Mouse (Mus musculus): ENCODE data around the gene Chrm4. TPM values are rescaled to one million over a fixed set of nuclear protein-coding genes. Genes with fewer than 3 reads are reported as not detected.

Chrm4 gene
- polyA plus RNA-seq, 1 experiment from 2014 or later, result not detected

DNA sequence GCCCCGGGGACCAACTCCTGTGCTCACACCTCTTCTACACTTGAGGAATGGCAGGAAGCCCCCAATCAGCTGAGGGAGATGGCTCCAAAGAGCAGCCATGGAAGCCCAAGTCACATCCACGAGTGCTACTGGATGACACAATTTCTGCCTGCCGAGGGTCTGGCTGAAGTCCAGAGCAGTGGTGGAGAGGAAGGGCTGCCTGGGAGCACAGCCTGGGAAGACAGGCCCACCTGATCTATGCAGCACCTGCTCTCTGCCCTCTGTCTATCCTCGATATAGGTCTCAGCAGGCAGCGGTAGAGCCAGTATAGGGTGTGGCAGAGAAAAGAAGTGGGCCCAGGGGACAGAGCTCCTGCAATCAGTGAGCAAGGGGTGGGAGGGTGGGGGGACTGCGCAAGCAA, 19.8 kb downstream of the Chrm4 start:
- no peaks in the 10 kb centered on the region for H3K9me3 ChIP-seq (ENCODE audit: control insufficient read depth, low read length)
- peaks cover 37% of the 10 kb centered on the region for H3K4me1 ChIP-seq (ENCODE audit: control insufficient read depth, insufficient read depth, low read length)
- H3K9ac ChIP-seq (ENCODE audit: low read depth, low read length), result no peak overlapping the region
- WGBS, result 68% methylated on average over 6 of the region's 6 CpGs
- no peaks in the 10 kb centered on the region for H3K27me3 ChIP-seq (ENCODE audit: control insufficient read depth, insufficient read depth, low read length)
- no peak for ATAC-seq (ENCODE audit: low FRiP score, low TSS enrichment)
- no peak overlapping the region for H3K27ac ChIP-seq (ENCODE audit: low read depth, low read length)
- peaks cover 9% of the 10 kb centered on the region; the same call in 1 of the 2 replicates for H3K36me3 ChIP-seq (ENCODE audit: control insufficient read depth, insufficient read depth, low read length)
- H3K4me2 ChIP-seq (replicated peaks; ENCODE audit: low read depth, low read length), result no peak overlapping the region
- H3K4me3 ChIP-seq (ENCODE audit: low read length), result no peak overlapping the region

DNA sequence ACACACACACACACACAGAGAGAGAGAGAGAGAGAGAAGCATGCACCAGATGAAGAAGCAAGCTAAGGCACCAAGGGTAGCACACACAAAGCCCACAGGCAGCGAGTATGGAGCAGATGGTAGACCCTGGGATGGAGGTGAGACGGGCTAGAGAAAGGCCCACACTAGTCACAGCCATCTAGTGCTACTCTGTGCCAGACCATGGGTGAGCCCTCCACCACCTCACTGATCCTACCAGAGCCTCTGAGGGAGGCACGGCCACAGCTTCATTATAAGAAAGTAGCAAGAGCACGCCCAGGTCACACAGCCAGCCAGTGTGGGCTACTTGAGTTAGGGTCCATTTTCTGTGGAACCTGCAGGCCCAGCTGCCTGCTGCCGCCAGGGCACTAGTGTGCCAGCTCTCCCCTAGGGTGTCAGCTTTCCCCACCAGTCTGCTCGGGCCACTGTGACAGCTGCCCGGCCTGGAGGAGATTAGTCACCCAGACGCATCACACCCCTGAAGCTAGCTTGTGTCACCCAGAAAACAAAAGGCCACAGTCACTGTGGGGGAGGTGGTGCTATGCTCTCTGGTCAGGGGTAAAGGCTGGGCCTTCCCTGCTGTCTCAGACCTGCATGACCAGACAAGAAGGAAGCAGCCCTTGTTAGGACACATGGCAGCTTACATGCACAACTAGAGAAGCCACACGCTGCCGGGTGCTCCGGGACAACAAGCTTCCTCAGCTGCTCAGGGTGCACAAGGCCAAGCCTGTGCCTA, 20.5 kb downstream of the Chrm4 start:
- 51% methylated on average over 11 of the region's 11 CpGs for WGBS
- 0 out of 2 replicates have a peak overlapping the region, but pooled peaks have one; percentile 8 for H3K9ac ChIP-seq (ENCODE audit: low read depth, low read length)
- H3K36me3 ChIP-seq (ENCODE audit: control insufficient read depth, insufficient read depth, low read length), result 0 out of 2 replicates have a peak, but pooled peaks cover 8% of the 10 kb centered on the region
- H3K9me3 ChIP-seq (ENCODE audit: control insufficient read depth, low read length), result no peaks in the 10 kb centered on the region
- H3K27ac ChIP-seq (ENCODE audit: low read depth, low read length), result peak overlapping the region; percentile 13; the same call in 1 of the 2 replicates
- H3K27me3 ChIP-seq (ENCODE audit: control insufficient read depth, insufficient read depth, low read length), result no peaks in the 10 kb centered on the region
- H3K4me2 ChIP-seq (replicated peaks; ENCODE audit: low read depth, low read length), result no peak overlapping the region
- ATAC-seq (ENCODE audit: low FRiP score, low TSS enrichment), result 0 out of 2 replicates have a peak, but pooled peaks have one; percentile 14
- peaks cover 37% of the 10 kb centered on the region for H3K4me1 ChIP-seq (ENCODE audit: control insufficient read depth, insufficient read depth, low read length)
- no peak overlapping the region for H3K4me3 ChIP-seq (ENCODE audit: low read length)

DNA sequence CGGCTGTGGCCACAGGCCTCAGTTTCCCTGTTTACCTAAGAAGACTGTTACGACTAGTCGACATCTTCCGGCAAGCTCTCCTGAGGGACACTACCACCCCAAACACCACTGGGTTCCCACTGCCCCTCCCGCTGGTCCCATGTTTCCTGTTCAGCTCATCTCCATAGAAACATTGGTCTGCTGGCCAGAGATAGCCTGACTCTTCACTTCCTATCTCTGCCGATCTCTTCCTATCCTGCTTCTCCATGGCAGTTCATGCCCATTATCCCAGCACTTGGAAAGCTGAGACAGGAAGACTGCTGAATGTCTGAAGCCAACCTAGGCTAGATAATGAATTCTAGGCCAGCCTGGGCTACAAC, 21.1 kb downstream of the Chrm4 start:
- H3K4me1 ChIP-seq (ENCODE audit: control insufficient read depth, insufficient read depth, low read length), result peaks cover 37% of the 10 kb centered on the region
- no peak overlapping the region; the same call in 1 of the 2 replicates for H3K27ac ChIP-seq (ENCODE audit: low read depth, low read length)
- no peak for ATAC-seq (ENCODE audit: low FRiP score, low TSS enrichment)
- WGBS, result 68% methylated on average over 6 of the region's 6 CpGs
- no peak overlapping the region for H3K4me3 ChIP-seq (ENCODE audit: low read length)
- no peak overlapping the region for H3K9ac ChIP-seq (ENCODE audit: low read depth, low read length)
- no peaks in the 10 kb centered on the region for H3K9me3 ChIP-seq (ENCODE audit: control insufficient read depth, low read length)
- H3K27me3 ChIP-seq (ENCODE audit: control insufficient read depth, insufficient read depth, low read length), result no peaks in the 10 kb centered on the region
- 0 out of 2 replicates have a peak, but pooled peaks cover 8% of the 10 kb centered on the region for H3K36me3 ChIP-seq (ENCODE audit: control insufficient read depth, insufficient read depth, low read length)
- H3K4me2 ChIP-seq (replicated peaks; ENCODE audit: low read depth, low read length), result no peak overlapping the region

DNA sequence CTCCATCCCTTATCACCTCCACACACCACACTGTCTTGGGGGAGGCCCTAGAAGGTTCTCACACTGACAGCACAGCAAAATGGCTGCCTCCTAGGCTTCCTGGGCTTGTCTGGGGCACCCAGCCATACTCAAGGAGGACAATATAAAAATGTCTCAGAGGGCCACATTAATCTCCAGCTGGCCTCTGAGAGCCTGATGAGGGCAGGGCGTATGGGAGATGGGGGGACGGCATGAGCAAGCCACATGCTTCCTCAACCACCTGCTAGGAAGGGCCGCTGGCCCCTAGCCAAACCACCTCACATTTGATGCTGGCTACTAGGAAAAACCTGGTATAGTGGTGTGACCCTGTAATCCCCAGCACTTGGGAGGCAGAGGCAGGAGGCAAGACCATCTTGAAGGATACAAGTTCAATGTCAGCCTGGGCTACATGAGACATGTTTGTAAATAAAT, 21.8 kb downstream of the Chrm4 start:
- H3K4me1 ChIP-seq (ENCODE audit: control insufficient read depth, insufficient read depth, low read length), result peaks cover 42% of the 10 kb centered on the region
- no peak overlapping the region for H3K4me3 ChIP-seq (ENCODE audit: low read length)
- no peak overlapping the region for H3K4me2 ChIP-seq (replicated peaks; ENCODE audit: low read depth, low read length)
- H3K27ac ChIP-seq (ENCODE audit: low read depth, low read length), result no peak overlapping the region; the same call in 1 of the 2 replicates
- 67% methylated on average over 3 of the region's 3 CpGs for WGBS
- 0 out of 2 replicates have a peak, but pooled peaks cover 2% of the 10 kb centered on the region for H3K36me3 ChIP-seq (ENCODE audit: control insufficient read depth, insufficient read depth, low read length)
- no peak for ATAC-seq (ENCODE audit: low FRiP score, low TSS enrichment)
- no peak overlapping the region for H3K9ac ChIP-seq (ENCODE audit: low read depth, low read length)
- no peaks in the 10 kb centered on the region for H3K27me3 ChIP-seq (ENCODE audit: control insufficient read depth, insufficient read depth, low read length)
- no peaks in the 10 kb centered on the region for H3K9me3 ChIP-seq (ENCODE audit: control insufficient read depth, low read length)

DNA sequence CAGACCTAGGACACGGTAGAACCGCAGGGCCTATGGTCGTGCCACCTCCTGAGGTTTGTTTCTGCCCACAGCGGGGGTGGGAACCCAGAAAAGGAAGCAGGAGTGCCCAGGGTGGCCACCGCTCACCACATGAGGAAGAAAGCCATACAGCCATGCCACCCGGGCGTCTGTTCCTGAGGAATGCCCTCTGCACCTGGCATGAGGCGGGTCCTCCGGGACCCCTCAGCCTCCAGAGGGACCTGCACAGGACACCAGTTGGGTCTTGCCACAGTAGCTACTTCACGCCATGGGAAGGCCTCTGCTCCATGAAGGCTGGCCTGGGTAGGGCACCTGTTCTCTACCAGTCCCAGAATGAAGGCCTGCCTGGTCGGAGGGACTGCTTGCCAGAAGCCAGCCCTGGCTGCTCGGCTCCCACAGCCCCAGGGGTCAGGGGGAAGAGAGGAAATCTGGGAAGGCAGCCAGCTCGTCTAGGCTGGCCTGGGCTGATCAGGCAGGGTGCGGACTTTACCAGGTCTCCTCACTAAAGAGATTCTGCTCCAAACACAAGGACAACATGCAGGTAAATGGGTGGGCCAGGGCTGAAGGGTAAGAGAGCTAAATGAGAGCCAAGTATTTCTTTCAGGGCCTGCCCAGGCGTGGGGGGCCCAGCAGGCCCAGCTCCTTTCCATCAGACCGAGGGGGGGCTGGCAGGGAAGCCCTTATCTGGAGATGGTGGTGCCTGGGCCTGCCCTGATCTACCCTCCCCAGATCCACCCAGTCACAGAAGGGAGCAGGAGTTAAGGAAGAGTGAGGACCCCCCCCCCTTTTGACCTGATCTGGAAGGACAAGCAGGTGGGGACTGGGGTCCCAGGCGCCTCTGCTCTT, 22.6 kb downstream of the Chrm4 start:
- WGBS, result 64% methylated on average over 17 of the region's 17 CpGs

DNA sequence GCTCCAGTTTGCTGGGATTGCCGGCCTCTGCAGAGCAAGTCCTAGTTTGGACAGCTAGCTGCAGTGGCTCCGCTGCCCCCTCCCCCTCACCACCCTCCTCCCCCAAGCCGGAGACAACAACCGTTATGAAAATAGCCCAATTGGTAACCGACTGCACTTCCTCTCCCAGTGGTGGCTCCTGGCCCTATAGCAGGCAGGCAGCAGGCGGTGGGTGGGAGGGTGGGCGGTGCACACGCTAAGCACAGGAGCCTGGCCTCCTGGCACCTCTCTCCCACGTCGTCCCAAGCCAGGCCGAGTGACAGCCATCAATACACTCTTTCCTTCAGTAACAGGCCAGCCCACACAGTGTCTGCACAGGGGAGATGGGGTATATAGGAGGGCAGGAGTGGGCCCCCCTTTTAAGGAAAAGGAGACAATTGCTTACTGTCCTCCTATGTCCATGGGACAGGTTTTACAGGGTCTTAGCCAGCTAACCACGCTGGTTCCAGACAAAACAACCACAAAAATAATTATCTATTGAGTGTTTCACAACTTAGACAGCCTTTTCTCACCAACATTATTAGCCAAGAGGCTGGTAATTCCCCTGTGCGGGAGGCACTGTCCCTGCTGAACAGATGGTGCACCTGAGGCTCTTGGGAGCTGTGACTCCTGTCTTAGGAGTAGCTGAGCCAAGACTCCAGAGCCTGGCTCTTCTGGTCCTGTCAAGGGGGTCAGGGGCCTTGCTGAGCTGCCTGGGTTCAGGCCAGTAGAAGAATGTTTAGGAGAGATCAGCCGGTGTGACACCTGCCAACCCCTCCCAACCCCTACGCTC, 23.4 kb downstream of the Chrm4 start:
- Histone ChIP-seq H3K9me3 (ENCODE audit: control insufficient read depth, low read length) (no peaks in the 10 kb centered on the region), H3K4me1 (ENCODE audit: control insufficient read depth, insufficient read depth, low read length) (peaks cover 47% of the 10 kb centered on the region), H3K9ac (ENCODE audit: low read depth, low read length) (peak overlapping the region; percentile 34; the same call in 1 of the 2 replicates), H3K27ac (ENCODE audit: low read depth, low read length) (peak overlapping the region; percentile 59; the same call in 1 of the 2 replicates), H3K27me3 (ENCODE audit: control insufficient read depth, insufficient read depth, low read length) (no peaks in the 10 kb centered on the region), H3K4me2 (replicated peaks; ENCODE audit: low read depth, low read length) (peak overlapping the region; percentile 35), H3K36me3 (ENCODE audit: control insufficient read depth, insufficient read depth, low read length) (no peaks in the 10 kb centered on the region), H3K4me3 (ENCODE audit: low read length) (0 out of 2 replicates have a peak overlapping the region, but pooled peaks have one; percentile 9)
- peak; percentile 63 for ATAC-seq (ENCODE audit: low FRiP score, low TSS enrichment)
- WGBS, result 13% methylated on average over 15 of the region's 15 CpGs

More for the DNA sequence above, 22.6 kb downstream of the Chrm4 start:
- H3K4me1 ChIP-seq (ENCODE audit: control insufficient read depth, insufficient read depth, low read length), result peaks cover 43% of the 10 kb centered on the region
- peak overlapping the region; percentile 59; the same call in 1 of the 2 replicates for H3K27ac ChIP-seq (ENCODE audit: low read depth, low read length)
- no peaks in the 10 kb centered on the region for H3K27me3 ChIP-seq (ENCODE audit: control insufficient read depth, insufficient read depth, low read length)
- H3K4me2 ChIP-seq (replicated peaks; ENCODE audit: low read depth, low read length), result peak overlapping the region; percentile 35
- H3K9me3 ChIP-seq (ENCODE audit: control insufficient read depth, low read length), result no peaks in the 10 kb centered on the region
- peak; percentile 8; the same call in 1 of the 2 replicates for ATAC-seq (ENCODE audit: low FRiP score, low TSS enrichment)
- peak overlapping the region; percentile 34; the same call in 1 of the 2 replicates for H3K9ac ChIP-seq (ENCODE audit: low read depth, low read length)
- 0 out of 2 replicates have a peak overlapping the region, but pooled peaks have one; percentile 9 for H3K4me3 ChIP-seq (ENCODE audit: low read length)
- H3K36me3 ChIP-seq (ENCODE audit: control insufficient read depth, insufficient read depth, low read length), result 0 out of 2 replicates have a peak, but pooled peaks cover 2% of the 10 kb centered on the region

DNA sequence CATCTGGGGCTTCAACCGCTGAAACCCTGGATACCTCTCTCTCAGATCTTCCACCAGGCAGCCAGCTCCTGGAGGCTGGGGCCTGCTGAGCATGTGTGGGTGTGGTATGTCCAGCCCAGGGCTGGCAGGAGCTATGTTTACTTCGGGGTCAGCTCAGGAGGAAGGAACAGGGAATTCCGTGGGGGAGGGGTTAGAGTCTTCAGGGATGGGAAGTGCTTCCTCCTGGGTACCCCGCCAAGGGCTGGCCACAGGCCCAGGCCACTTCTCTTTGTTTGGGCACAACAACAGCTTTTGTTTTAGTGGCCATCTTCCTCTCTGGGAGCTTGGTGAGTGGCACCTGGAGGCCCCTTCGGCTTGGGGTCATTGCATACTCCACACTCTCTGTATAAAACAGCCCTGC, 26.8 kb downstream of the Chrm4 start:
- peak; percentile 40 for ATAC-seq (ENCODE audit: low FRiP score, low TSS enrichment)
- H3K27me3 ChIP-seq (ENCODE audit: control insufficient read depth, insufficient read depth, low read length), result no peaks in the 10 kb centered on the region
- peak overlapping the region; percentile 47 for H3K27ac ChIP-seq (ENCODE audit: low read depth, low read length)
- peaks cover 41% of the 10 kb centered on the region for H3K4me1 ChIP-seq (ENCODE audit: control insufficient read depth, insufficient read depth, low read length)
- H3K4me2 ChIP-seq (replicated peaks; ENCODE audit: low read depth, low read length), result no peak overlapping the region
- H3K9me3 ChIP-seq (ENCODE audit: control insufficient read depth, low read length), result no peaks in the 10 kb centered on the region
- WGBS, result 11% methylated on average over 5 of the region's 5 CpGs
- no peak overlapping the region for H3K4me3 ChIP-seq (ENCODE audit: low read length)
- H3K9ac ChIP-seq (ENCODE audit: low read depth, low read length), result peak overlapping the region; percentile 31; the same call in 1 of the 2 replicates
- H3K36me3 ChIP-seq (ENCODE audit: control insufficient read depth, insufficient read depth, low read length), result no peaks in the 10 kb centered on the region

DNA sequence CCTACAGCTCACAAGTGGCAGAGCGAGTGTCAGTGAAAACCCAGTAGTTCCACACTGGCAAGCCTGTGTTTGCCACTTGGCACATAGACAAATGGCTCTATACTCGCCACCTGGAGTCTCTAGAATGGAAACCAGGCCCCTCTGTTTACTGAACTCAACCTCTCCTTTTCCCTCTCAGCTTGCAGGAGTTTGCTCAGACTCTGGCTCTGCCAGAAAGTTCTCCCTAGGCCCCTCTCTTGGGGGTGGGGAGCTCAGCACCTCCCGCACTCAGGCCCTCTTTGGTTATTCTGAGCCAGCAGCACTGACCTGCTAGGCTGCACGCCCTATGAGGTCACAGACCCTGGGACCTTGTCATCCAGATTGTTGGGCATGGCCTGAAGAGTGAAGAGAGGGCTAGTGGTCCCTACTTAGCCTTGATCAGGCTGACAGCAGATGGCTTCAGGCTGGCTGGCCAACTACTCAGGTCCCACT, 28.1 kb downstream of the Chrm4 start:
- 88% methylated on average over 4 of the region's 4 CpGs for WGBS
- no peaks in the 10 kb centered on the region for H3K36me3 ChIP-seq (ENCODE audit: control insufficient read depth, insufficient read depth, low read length)
- no peaks in the 10 kb centered on the region for H3K9me3 ChIP-seq (ENCODE audit: control insufficient read depth, low read length)
- no peak overlapping the region for H3K4me2 ChIP-seq (replicated peaks; ENCODE audit: low read depth, low read length)
- H3K9ac ChIP-seq (ENCODE audit: low read depth, low read length), result no peak overlapping the region
- ATAC-seq (ENCODE audit: low FRiP score, low TSS enrichment), result no peak
- H3K4me1 ChIP-seq (ENCODE audit: control insufficient read depth, insufficient read depth, low read length), result peaks cover 28% of the 10 kb centered on the region
- no peak overlapping the region for H3K27ac ChIP-seq (ENCODE audit: low read depth, low read length)
- no peak overlapping the region for H3K4me3 ChIP-seq (ENCODE audit: low read length)
- H3K27me3 ChIP-seq (ENCODE audit: control insufficient read depth, insufficient read depth, low read length), result no peaks in the 10 kb centered on the region
